In genomic region chr3:121724553-121724952, GRCm38 (mm10) we compare ENCODE assay signal across 9 mouse cellular contexts. TPM values are rescaled to one million over a fixed set of nuclear protein-coding genes. Genes with fewer than 3 reads are reported as not detected.
DNase-seq lines count a peak whose midpoint lies in the region; ATAC-seq and TF ChIP-seq lines count a peak whose summit lies in the region.
"Had no signal": no experiment of that assay in that cellular context is flagged by ENCODE, and none has a peak within 500 bp of the region (broad histone marks: within the 10 kb centered on the region; RNA-seq: fewer than 3 reads in every experiment).

No protein-coding gene starts in this region.

- peak; percentile 37 for DNase-seq in lung, postnatal 0 days (ENCODE audit: low spot score)
- no peak for DNase-seq in lung, postnatal 14 days
- no peak for DNase-seq in forebrain, embryonic 14.5 days (ENCODE audit: low spot score)
- DNase-seq in limb, embryonic 10.5 days (ENCODE audit: low spot score): no peak
- DNase-seq in gastrocnemius, postnatal 14 days: no peak
- DNase-seq: cerebellum, adult 9-10 months had no signal

- peak overlapping the region; percentile 87 for H3K27ac ChIP-seq in lung, postnatal 0 days (ENCODE audit: low read length)
- H3K27ac ChIP-seq in forebrain, embryonic 14.5 days (ENCODE audit: low read depth, low read length): no peak overlapping the region
- no peak overlapping the region for H3K27ac ChIP-seq in limb, embryonic 10.5 days
- H3K27ac ChIP-seq in stomach, embryonic 16.5 days (ENCODE audit: low read length): peak overlapping the region; percentile 68; the same call in 1 of the 2 replicates

- intact Hi-C loops in gastrocnemius, postnatal 14 days (cut with DNase I; ENCODE audit: low total_unique reads): no loop called here

- H3K4me2 ChIP-seq in lung, postnatal 0 days (replicated peaks; ENCODE audit: low read depth, low read length): peak overlapping the region; percentile 90
- H3K4me2 ChIP-seq in forebrain, embryonic 14.5 days (ENCODE audit: low read length): peak overlapping the region; percentile 82
- peak overlapping the region; percentile 81 for H3K4me2 ChIP-seq in stomach, embryonic 16.5 days (ENCODE audit: low read depth, low read length)

- peak overlapping the region; percentile 50 for H3K4me3 ChIP-seq in lung, postnatal 0 days (ENCODE audit: low read depth, low read length)
- H3K4me3 ChIP-seq in forebrain, embryonic 14.5 days (ENCODE audit: low read depth, low read length): peak overlapping the region; percentile 67
- H3K4me3 ChIP-seq in limb, embryonic 10.5 days: peak overlapping the region; percentile 63; the same call in 1 of the 2 replicates
- peak overlapping the region; percentile 69 for H3K4me3 ChIP-seq in stomach, embryonic 16.5 days (replicated peaks; ENCODE audit: low read length)

- 24% methylated on average over 12 of the region's 12 CpGs for WGBS in lung, postnatal 0 days
- WGBS in forebrain, embryonic 14.5 days: 31% methylated on average over 12 of the region's 12 CpGs
- WGBS in limb, embryonic 10.5 days: 42% methylated on average over 12 of the region's 12 CpGs
- WGBS in stomach, embryonic 16.5 days: 26% methylated on average over 12 of the region's 12 CpGs

- TF ChIP-seq CTCF in lung, postnatal 0 days (IDR thresholded peaks at IDR 0.05): no peak

- H3K36me3 ChIP-seq in lung, postnatal 0 days (ENCODE audit: insufficient read depth, low read length): no peaks in the 10 kb centered on the region
- no peaks in the 10 kb centered on the region for H3K36me3 ChIP-seq in forebrain, embryonic 14.5 days (ENCODE audit: control insufficient read depth, insufficient read depth, low read length)
- H3K36me3 ChIP-seq in limb, embryonic 10.5 days: no peaks in the 10 kb centered on the region
- no peaks in the 10 kb centered on the region; the same call in 1 of the 2 replicates for H3K36me3 ChIP-seq in stomach, embryonic 16.5 days (ENCODE audit: control insufficient read depth, insufficient read depth, low read length)

- no peak for TF ChIP-seq EP300 in lung, postnatal 0 days (IDR thresholded peaks at IDR 0.05)

- no peaks in the 10 kb centered on the region for H3K27me3 ChIP-seq in lung, postnatal 0 days (replicated peaks; ENCODE audit: insufficient read depth, low read length)
- no peaks in the 10 kb centered on the region for H3K27me3 ChIP-seq in forebrain, embryonic 14.5 days (replicated peaks; ENCODE audit: control insufficient read depth, insufficient read depth, low read length)
- peaks cover 41% of the 10 kb centered on the region for H3K27me3 ChIP-seq in limb, embryonic 10.5 days (ENCODE audit: low read depth, poor library complexity, severe bottlenecking)
- H3K27me3 ChIP-seq in stomach, embryonic 16.5 days (ENCODE audit: control insufficient read depth, insufficient read depth, low read length): no peaks in the 10 kb centered on the region

- peaks cover 13% of the 10 kb centered on the region; the same call in 1 of the 2 replicates for H3K4me1 ChIP-seq in lung, postnatal 0 days (ENCODE audit: insufficient read depth, low read depth, low read length)
- H3K4me1 ChIP-seq in forebrain, embryonic 14.5 days (ENCODE audit: control insufficient read depth, insufficient read depth, low read length): 0 out of 2 replicates have a peak, but pooled peaks cover 9% of the 10 kb centered on the region
- H3K4me1 ChIP-seq in limb, embryonic 10.5 days: peaks cover 24% of the 10 kb centered on the region
- H3K4me1 ChIP-seq in stomach, embryonic 16.5 days (ENCODE audit: control insufficient read depth, insufficient read depth, low read length): peaks cover 17% of the 10 kb centered on the region

- ATAC-seq in lung, postnatal 0 days: 0 out of 2 replicates have a peak, but pooled peaks have one; percentile 6
- no peak for ATAC-seq in forebrain, embryonic 14.5 days
- no peak for ATAC-seq in stomach, embryonic 16.5 days (ENCODE audit: insufficient read depth, low FRiP score)
- ATAC-seq in erythroid progenitor cell, adult 5-6 weeks (replicated peaks; ENCODE audit: low FRiP score, poor library complexity, severe bottlenecking): no peak

- no peaks in the 10 kb centered on the region for H3K9me3 ChIP-seq in lung, postnatal 0 days (ENCODE audit: low read length)
- no peaks in the 10 kb centered on the region for H3K9me3 ChIP-seq in forebrain, embryonic 14.5 days (replicated peaks; ENCODE audit: control insufficient read depth, low read length)
- H3K9me3 ChIP-seq in limb, embryonic 10.5 days (replicated peaks): no peaks in the 10 kb centered on the region
- no peaks in the 10 kb centered on the region for H3K9me3 ChIP-seq in stomach, embryonic 16.5 days (replicated peaks; ENCODE audit: control insufficient read depth, low read length)

- H3K9ac ChIP-seq in lung, postnatal 0 days (replicated peaks; ENCODE audit: low read depth): peak overlapping the region; percentile 73
- H3K9ac ChIP-seq in forebrain, embryonic 14.5 days (ENCODE audit: low read length): peak overlapping the region; percentile 69; the same call in 1 of the 2 replicates
- peak overlapping the region; percentile 76 for H3K9ac ChIP-seq in stomach, embryonic 16.5 days (ENCODE audit: low read length)

RNA-seq across cellular contexts. Expression of gene F3, which starts 1.2 kb away (rescaled TPM):
- polyA plus RNA-seq in lung, postnatal 0 days (2015; fragmentation: Nextera tagmentation; extraction: Ambion mirVana): 99.3 and 129 TPM in 2 replicates
- polyA plus RNA-seq in forebrain, embryonic 14.5 days (2014; fragmentation: Nextera tagmentation; extraction: Ambion mirVana): 8.8 and 11.0 TPM in 2 replicates
- 5.0 and 5.3 TPM in 2 replicates for polyA plus RNA-seq in limb, embryonic 10.5 days (2016; fragmentation: Nextera tagmentation; extraction: Ambion mirVana)
- 39.0 and 56.7 TPM in 2 replicates for polyA plus RNA-seq in stomach, embryonic 16.5 days (2015; fragmentation: Nextera tagmentation; extraction: Ambion mirVana)
- total RNA-seq in gastrocnemius, postnatal 14 days (2021): 1 to 10 TPM; 4.5 to 7.3 TPM
- not detected in 2 replicates for total RNA-seq in erythroid progenitor cell, adult 5-6 weeks (2015; ENCODE audit: low replicate concordance)
- total RNA-seq in erythroid progenitor cell, adult 5-6 weeks (2017; ENCODE audit: low replicate concordance): not detected in 2 replicates

RNA-seq across cellular contexts. Expression of gene 4930432M17Rik, which starts 54.0 kb away (rescaled TPM):
- polyA plus RNA-seq in lung, postnatal 0 days (2015; fragmentation: Nextera tagmentation; extraction: Ambion mirVana): not detected in 2 replicates
- polyA plus RNA-seq in forebrain, embryonic 14.5 days (2014; fragmentation: Nextera tagmentation; extraction: Ambion mirVana): not detected in 2 replicates
- polyA plus RNA-seq in limb, embryonic 10.5 days (2016; fragmentation: Nextera tagmentation; extraction: Ambion mirVana): not detected in 2 replicates
- polyA plus RNA-seq in stomach, embryonic 16.5 days (2015; fragmentation: Nextera tagmentation; extraction: Ambion mirVana): not detected in 2 replicates
- not detected for total RNA-seq in gastrocnemius, postnatal 14 days (2021)
- total RNA-seq in erythroid progenitor cell, adult 5-6 weeks (2015; ENCODE audit: low replicate concordance): not detected in 2 replicates
- not detected in 2 replicates for total RNA-seq in erythroid progenitor cell, adult 5-6 weeks (2017; ENCODE audit: low replicate concordance)
- polyA plus RNA-seq: lung, adult 2 months had no signal

Comparison
In these comparisons a context has a peak if more than half of its experiments do, and no peak if none do; other contexts are left out.
1. H3K27ac ChIP-seq: peak in lung, postnatal 0 days (single experiment) and stomach, embryonic 16.5 days (single experiment); none in forebrain, embryonic 14.5 days (single experiment) and limb, embryonic 10.5 days (single experiment).
2. Peak in every context shown above with its lines, with median percentiles within 50 percentile points of each other: H3K4me2 ChIP-seq, H3K4me3 ChIP-seq and H3K9ac ChIP-seq.